Mouse (Mus musculus): ENCODE results near the gene Dusp7. TPM values are rescaled to one million over a fixed set of nuclear protein-coding genes. Genes with fewer than 3 reads are reported as not detected.

The Dusp7 gene
- polyA plus RNA-seq, 1 experiment from 2014 or later, result 15.7 TPM

GRCm38 (mm10) chr9:106371384-106371671 lies 2.9 kb downstream of the Dusp7 start:
- H3K36me3 ChIP-seq (replicated peaks), result peaks cover 15% of the 10 kb centered on the region; the same call in 1 of the 2 replicates
- peak overlapping the region; percentile 6; the same call in 1 of the 2 replicates for H3K4me3 ChIP-seq
- H3K9me3 ChIP-seq, result no peaks in the 10 kb centered on the region
- H3K27me3 ChIP-seq (replicated peaks), result 0 out of 2 replicates have a peak, but pooled peaks cover under 1% of the 10 kb centered on the region
- H3K4me2 ChIP-seq, result peak overlapping the region; percentile 93
- ATAC-seq (replicated peaks), result no peak
- H3K9ac ChIP-seq, result peak overlapping the region; percentile 2; the same call in 1 of the 2 replicates
- H3K4me1 ChIP-seq, result peaks cover 39% of the 10 kb centered on the region
- 68% methylated on average over 6 of the region's 6 CpGs for WGBS
- no peak overlapping the region for H3K27ac ChIP-seq

GRCm38 (mm10) chr9:106371776-106372175 lies 3.3 kb downstream of the Dusp7 start:
- peak overlapping the region; percentile 93 for H3K4me2 ChIP-seq

GRCm38 (mm10) chr9:106372431-106373412 lies 4.3 kb downstream of the Dusp7 start:
- Histone ChIP-seq H3K4me1 (peaks cover 34% of the 10 kb centered on the region), H3K27ac (no peak overlapping the region), H3K36me3 (replicated peaks) (peaks cover 21% of the 10 kb centered on the region), H3K4me3 (no peak overlapping the region), H3K4me2 (no peak overlapping the region), H3K27me3 (replicated peaks) (no peaks in the 10 kb centered on the region), H3K9ac (0 out of 2 replicates have a peak overlapping the region, but pooled peaks have one; percentile 2), H3K9me3 (no peaks in the 10 kb centered on the region)
- no peak for ATAC-seq (replicated peaks)
- 93% methylated on average over 11 of the region's 11 CpGs for WGBS

More at GRCm38 (mm10) chr9:106371776-106372175, 3.3 kb downstream of the Dusp7 start:
- Histone ChIP-seq H3K4me1 (peaks cover 39% of the 10 kb centered on the region), H3K9me3 (no peaks in the 10 kb centered on the region), H3K9ac (peak overlapping the region; percentile 2; the same call in 1 of the 2 replicates), H3K36me3 (replicated peaks) (peaks cover 15% of the 10 kb centered on the region; the same call in 1 of the 2 replicates), H3K4me3 (no peak overlapping the region), H3K27me3 (replicated peaks) (no peaks in the 10 kb centered on the region), H3K27ac (no peak overlapping the region)
- ATAC-seq (replicated peaks), result no peak
- 36% methylated on average over 6 of the region's 6 CpGs for WGBS

GRCm38 (mm10) chr9:106373973-106374372 lies 5.5 kb downstream of the Dusp7 start:
- no peak for ATAC-seq (replicated peaks)
- no peak overlapping the region for H3K4me2 ChIP-seq
- H3K4me1 ChIP-seq, result peaks cover 34% of the 10 kb centered on the region
- no peak overlapping the region for H3K4me3 ChIP-seq
- H3K9me3 ChIP-seq, result no peaks in the 10 kb centered on the region
- no peaks in the 10 kb centered on the region for H3K27me3 ChIP-seq (replicated peaks)
- no peak overlapping the region for H3K27ac ChIP-seq
- WGBS, result 81% methylated on average over 7 of the region's 7 CpGs
- H3K36me3 ChIP-seq (replicated peaks), result peaks cover 21% of the 10 kb centered on the region
- H3K9ac ChIP-seq, result no peak overlapping the region

GRCm38 (mm10) chr9:106377247-106377646 lies 8.8 kb downstream of the Dusp7 start:
- no peak for ATAC-seq (replicated peaks)
- Histone ChIP-seq H3K4me1 (peaks cover 9% of the 10 kb centered on the region; the same call in 1 of the 2 replicates), H3K4me2 (no peak overlapping the region)

GRCm38 (mm10) chr9:106378045-106378444 lies 9.6 kb downstream of the Dusp7 start:
- H3K36me3 ChIP-seq (replicated peaks), result peaks cover 14% of the 10 kb centered on the region
- 91% methylated on average over 3 of the region's 3 CpGs for WGBS
- ATAC-seq (replicated peaks), result no peak
- no peaks in the 10 kb centered on the region for H3K9me3 ChIP-seq
- H3K4me1 ChIP-seq, result peaks cover 4% of the 10 kb centered on the region; the same call in 1 of the 2 replicates
- no peaks in the 10 kb centered on the region for H3K27me3 ChIP-seq (replicated peaks)
- no peak overlapping the region for H3K27ac ChIP-seq
- H3K4me2 ChIP-seq, result no peak overlapping the region
- no peak overlapping the region for H3K4me3 ChIP-seq
- no peak overlapping the region for H3K9ac ChIP-seq

More at GRCm38 (mm10) chr9:106377247-106377646, 8.8 kb downstream of the Dusp7 start:
- Histone ChIP-seq H3K4me3 (no peak overlapping the region), H3K36me3 (replicated peaks) (peaks cover 18% of the 10 kb centered on the region), H3K9me3 (no peaks in the 10 kb centered on the region), H3K27me3 (replicated peaks) (no peaks in the 10 kb centered on the region), H3K9ac (no peak overlapping the region), H3K27ac (no peak overlapping the region)
- 84% methylated on average over 8 of the region's 8 CpGs for WGBS

- Histone ChIP-seq H3K4me3 (no peak overlapping the region), H3K4me2 (no peak overlapping the region), H3K9ac (no peak overlapping the region), H3K27me3 (replicated peaks) (no peaks in the 10 kb centered on the region), H3K36me3 (replicated peaks) (peaks cover 10% of the 10 kb centered on the region), H3K9me3 (no peaks in the 10 kb centered on the region), H3K4me1 (peaks cover 9% of the 10 kb centered on the region; the same call in 1 of the 2 replicates), H3K27ac (no peak overlapping the region)
- no peak for ATAC-seq (replicated peaks)
- WGBS, result 72% methylated on average over 9 of the region's 9 CpGs
Observed at GRCm38 (mm10) chr9:106378753-106379152, 10.3 kb downstream of the Dusp7 start.

GRCm38 (mm10) chr9:106386181-106386864 lies 17.9 kb downstream of the Dusp7 start:
- ATAC-seq (replicated peaks), result no peak
- WGBS, result 91% methylated on average over 12 of the region's 12 CpGs

GRCm38 (mm10) chr9:106392828-106393527 lies 24.5 kb downstream of the Dusp7 start:
- Histone ChIP-seq H3K9ac (no peak overlapping the region), H3K27me3 (replicated peaks) (no peaks in the 10 kb centered on the region), H3K4me3 (no peak overlapping the region), H3K4me2 (no peak overlapping the region), H3K27ac (no peak overlapping the region), H3K9me3 (no peaks in the 10 kb centered on the region), H3K36me3 (replicated peaks) (no peaks in the 10 kb centered on the region), H3K4me1 (peaks cover 18% of the 10 kb centered on the region; the same call in 1 of the 2 replicates)
- WGBS, result 71% methylated on average over 11 of the region's 11 CpGs
- ATAC-seq (replicated peaks), result no peak

More at GRCm38 (mm10) chr9:106386181-106386864, 17.9 kb downstream of the Dusp7 start:
- Histone ChIP-seq H3K4me3 (no peak overlapping the region), H3K4me2 (no peak overlapping the region), H3K36me3 (replicated peaks) (no peaks in the 10 kb centered on the region), H3K9ac (no peak overlapping the region), H3K27me3 (replicated peaks) (no peaks in the 10 kb centered on the region), H3K4me1 (peaks cover 18% of the 10 kb centered on the region), H3K9me3 (no peaks in the 10 kb centered on the region), H3K27ac (no peak overlapping the region)

GRCm38 (mm10) chr9:106393548-106393947 lies 25.1 kb downstream of the Dusp7 start:
- no peaks in the 10 kb centered on the region for H3K27me3 ChIP-seq (replicated peaks)
- no peak overlapping the region for H3K27ac ChIP-seq
- no peak overlapping the region for H3K4me3 ChIP-seq
- ATAC-seq (replicated peaks), result no peak
- no peaks in the 10 kb centered on the region for H3K36me3 ChIP-seq (replicated peaks)
- 80% methylated on average over 8 of the region's 8 CpGs for WGBS
- H3K9ac ChIP-seq, result no peak overlapping the region
- H3K4me1 ChIP-seq, result peaks cover 18% of the 10 kb centered on the region; the same call in 1 of the 2 replicates
- H3K9me3 ChIP-seq, result no peaks in the 10 kb centered on the region
- no peak overlapping the region for H3K4me2 ChIP-seq

- no peaks in the 10 kb centered on the region for H3K27me3 ChIP-seq (replicated peaks)
- 30% methylated on average over 11 of the region's 11 CpGs for WGBS
- H3K9me3 ChIP-seq, result no peaks in the 10 kb centered on the region
- H3K4me1 ChIP-seq, result peaks cover 18% of the 10 kb centered on the region; the same call in 1 of the 2 replicates
- H3K9ac ChIP-seq, result no peak overlapping the region
- no peak overlapping the region for H3K4me2 ChIP-seq
- no peak overlapping the region for H3K27ac ChIP-seq
- H3K36me3 ChIP-seq (replicated peaks), result no peaks in the 10 kb centered on the region
- H3K4me3 ChIP-seq, result no peak overlapping the region
- peak; percentile 58; the same call in 1 of the 2 replicates for ATAC-seq (replicated peaks)
Observed at GRCm38 (mm10) chr9:106394649-106395602, 26.5 kb downstream of the Dusp7 start.
